Mouse (Mus musculus) ovary, postnatal 36 days (tissue): ENCODE measurements at regions not wholly inside any gene's neighbourhood (a gene's known extent, or its start where the extent isn't known, plus 50 kb on each side); places are given as distances from the start of the nearest gene placed in this dataset.
"Not testable (repeated sequence)": the region's sequence is repeated elsewhere in the genome, so short reads cannot be mapped to it uniquely, and the experiment has no call there.

ENCODE experiments used
- DNase-seq: peaks from one replicate; pipeline ENCODE4 v3.0.0; 2022; ENCODE audit warnings: low spot score, mixed read lengths

DNA sequence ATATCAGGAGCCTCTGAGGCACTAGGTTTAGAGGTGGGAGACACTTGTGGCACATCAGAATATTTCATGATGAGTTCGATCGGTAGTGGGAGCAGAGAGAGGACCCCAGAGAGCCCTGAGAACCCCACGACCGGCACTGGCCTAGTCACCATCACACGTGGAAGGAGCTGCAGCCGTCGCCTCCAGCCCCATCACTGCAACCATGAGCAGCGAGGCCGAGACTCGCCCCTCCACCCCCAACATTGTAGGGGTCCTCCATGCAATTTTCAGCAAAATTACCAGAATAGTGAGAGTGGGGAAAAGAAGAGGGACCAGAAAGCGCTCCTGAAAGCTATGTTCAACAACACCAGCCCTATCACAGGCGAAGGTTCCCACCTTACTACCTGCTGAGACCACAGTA, 297.0 kb downstream of the Edem1 start:
- no peak for DNase-seq

DNA sequence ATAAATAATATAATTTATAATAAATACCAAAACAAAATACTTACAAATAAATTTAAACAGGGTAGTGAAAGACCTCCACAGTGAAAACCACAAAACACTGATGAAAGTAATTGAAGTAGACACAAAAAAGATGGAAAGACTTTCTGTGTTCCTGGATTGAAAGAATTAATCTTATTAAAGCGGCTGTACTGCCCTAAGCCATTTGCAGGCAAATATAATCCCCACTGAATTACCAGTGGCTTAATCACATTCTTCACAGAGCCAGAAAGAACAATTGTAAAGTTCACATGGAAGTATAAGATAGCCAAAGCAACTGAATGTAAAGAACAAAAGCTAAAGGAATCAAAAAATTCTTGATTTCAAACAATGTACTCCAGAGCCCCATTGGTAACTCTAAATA, 298.8 kb downstream of the Edem1 start:
- no peak for DNase-seq

DNA sequence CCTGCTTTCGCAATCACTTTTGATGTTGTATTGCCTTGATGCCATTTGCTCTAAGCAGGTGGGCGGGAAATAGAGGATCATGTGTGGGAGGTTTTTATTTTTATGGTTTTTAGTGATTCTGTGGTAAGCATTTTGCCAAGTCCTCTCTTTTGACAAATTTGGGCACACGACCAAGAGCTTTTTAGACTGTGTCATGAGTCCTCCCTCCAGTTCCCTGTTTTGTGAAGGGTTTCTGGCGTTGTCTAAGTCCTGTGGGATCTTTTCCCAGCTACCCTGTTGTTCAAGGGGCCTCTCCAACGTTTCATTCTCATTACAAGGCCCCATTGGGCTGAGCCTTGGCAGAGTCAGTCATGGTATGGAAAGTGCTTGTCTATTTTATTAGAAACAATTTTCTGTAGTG, 317.7 kb downstream of the Edem1 start:
- no peak for DNase-seq

DNA sequence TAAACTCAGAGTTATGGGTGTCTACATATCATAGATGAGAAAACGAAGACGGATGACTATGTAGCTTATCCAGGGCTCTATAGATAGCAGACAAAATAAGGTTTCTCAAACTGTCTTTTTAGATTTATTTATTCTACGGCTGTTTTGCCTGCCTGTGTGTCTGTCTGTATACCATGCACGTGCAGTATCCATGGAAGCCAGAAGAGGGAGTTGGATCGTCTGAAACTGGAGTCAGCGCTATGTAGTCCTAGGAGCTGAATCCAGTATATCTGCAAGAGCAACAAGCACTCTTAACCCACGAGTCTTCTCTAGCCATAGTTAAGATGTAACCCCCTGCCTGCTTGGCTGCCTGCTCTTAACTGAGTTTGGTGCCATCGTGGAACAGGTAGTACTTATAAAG, 320.6 kb downstream of the Edem1 start:
- DNase-seq = no peak

DNA sequence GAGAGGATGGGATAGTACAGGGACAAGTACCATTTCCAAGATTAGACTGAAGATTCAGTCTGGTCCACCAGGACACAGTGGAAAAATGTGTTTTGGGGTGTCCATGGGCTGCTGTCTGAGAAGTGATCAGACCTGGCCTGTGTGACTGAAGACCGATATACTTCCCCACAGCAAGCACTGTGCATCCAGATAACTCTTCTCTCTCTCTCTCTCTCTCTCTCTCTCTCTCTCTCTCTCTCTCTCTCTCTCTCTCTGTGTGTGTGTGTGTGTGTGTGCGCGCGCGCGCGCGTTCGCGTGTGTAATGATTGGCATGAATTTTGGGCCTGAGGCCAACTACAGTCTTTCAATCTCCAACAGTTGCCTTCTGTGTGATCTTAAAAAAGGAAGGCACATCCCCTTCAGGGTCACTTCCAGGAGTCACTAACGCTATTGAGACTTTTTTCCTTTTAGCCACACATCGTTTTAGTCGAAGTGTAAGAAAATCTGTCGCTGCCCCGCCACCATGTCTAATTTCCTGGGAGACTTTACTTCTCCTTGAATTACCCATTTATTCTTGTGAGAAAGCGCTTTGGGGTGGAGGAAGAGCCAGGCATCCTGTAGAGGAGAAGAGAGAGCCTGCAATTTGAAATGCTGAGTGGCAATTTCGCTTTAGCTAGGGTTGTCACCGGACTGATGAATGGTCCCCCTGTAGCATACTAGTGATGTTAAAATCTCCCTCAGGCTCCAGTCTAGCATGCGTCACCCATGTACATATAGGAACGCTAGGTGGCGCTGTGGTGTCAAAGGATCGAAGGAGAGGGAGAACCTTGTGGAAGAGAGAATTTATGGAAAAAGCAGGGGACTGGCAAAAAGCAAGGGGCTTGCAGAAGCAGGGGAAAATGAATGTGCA, 321.8 kb downstream of the Edem1 start:
- DNase-seq = peak; percentile 42

DNA sequence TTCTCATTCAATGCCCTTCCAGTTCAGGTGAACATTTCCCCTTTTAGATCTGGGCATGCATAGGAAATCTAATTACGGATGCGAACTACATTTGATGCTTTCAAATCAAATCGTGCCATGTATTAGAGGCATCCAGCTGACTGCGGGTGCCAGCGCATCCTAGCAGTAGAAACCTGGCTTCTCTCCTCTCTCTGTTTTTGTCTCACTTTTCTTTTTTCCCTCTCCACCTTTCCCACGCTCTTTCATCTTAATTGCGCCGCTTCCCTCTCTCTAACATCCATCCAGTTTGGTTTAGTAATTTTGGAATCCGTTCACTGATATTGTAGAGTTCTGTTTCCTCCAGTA, 322.4 kb downstream of the Edem1 start:
- DNase-seq = no peak

DNA sequence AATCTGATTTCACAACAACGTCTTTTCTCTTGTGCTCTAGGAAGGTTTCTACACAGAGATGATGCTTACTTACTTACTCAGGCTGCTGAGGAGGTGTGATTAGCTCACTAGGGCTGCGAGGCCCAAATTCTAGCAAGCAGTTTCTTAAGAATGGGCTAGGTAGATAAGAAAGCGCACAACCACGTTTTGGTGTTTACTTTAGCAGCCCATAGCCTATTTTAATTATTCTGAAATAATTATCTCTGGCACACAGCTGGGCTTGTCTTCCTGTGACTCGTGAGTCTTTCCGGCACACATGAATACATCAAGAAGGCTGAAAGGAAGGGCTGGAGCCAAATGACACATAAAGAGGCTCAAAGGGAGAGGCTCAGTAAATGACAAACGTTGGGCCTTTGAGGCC, 325.2 kb downstream of the Edem1 start:
- DNase-seq = no peak

DNA sequence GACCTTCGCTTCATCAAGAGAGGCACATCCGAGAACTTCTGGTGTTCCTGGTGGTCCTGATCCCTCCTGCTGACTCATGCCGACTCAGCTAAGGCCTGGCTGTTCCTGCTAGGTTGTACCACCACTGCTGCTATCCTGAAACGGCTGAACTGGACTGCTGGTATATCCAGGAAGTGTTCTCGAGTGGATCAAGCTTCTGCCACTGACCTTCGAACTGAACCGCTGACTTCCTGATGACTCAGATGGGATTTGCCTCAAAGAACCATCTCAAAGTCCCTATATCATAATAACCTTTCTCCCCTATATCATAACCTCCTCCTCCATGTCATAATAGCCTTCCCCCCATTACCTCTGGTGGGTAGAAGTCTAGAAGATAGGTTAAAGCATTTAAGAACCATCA, 331.1 kb downstream of the Edem1 start:
- no peak for DNase-seq

DNA sequence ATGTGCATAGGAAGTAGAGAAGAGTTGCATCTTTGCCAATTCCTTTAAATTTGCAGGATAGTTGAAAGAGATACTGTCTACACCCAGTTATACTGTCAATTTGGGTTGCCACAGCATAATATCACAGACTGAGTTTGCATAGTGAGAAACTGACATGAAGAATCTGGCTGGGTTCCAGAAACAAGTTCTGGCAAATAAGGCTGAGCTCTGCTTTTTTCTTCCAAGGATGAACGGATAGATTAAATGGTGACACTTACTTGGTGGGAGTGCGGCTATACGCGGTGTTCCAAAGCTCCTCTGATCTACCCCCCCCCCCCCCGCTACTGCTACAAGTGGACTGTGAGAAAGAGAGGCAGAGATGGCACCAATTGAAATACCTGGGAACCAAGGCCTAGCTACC, 339.0 kb downstream of the Edem1 start:
- no peak for DNase-seq

DNA sequence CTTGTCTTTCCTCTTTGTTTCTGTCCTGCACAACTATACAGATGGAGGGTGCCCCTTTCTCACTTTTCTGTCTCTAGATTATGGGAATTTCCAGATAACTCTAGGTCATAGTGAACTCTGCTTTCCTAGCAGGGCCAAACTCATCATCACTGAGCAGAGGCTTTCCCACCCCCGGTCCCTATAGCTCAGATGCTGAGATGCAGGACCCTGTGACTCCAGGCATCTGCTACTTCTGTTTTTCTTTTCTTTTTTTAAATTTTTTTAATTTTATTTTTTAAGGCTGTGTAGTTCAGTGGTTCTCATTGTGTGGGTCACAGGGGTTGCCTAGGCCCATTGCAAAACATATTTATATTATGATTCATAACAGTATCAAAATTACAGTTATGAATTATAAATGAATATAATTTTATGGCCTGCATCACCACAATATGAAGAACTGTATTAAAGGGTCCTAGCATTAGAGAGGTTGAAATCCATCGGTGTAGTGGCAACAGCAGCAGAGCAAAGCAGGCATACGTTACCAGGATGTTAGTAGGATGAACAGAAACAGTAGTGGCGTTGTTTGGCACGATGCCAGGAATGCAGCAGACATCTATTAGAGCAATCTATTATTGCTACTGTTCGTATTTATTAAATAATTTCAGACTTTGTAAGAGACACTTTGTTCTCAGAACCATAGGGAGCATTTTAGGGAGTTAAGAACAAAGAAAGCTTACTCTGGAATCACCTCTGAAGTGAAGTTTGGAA, 343.8 kb downstream of the Edem1 start:
- no peak for DNase-seq

DNA sequence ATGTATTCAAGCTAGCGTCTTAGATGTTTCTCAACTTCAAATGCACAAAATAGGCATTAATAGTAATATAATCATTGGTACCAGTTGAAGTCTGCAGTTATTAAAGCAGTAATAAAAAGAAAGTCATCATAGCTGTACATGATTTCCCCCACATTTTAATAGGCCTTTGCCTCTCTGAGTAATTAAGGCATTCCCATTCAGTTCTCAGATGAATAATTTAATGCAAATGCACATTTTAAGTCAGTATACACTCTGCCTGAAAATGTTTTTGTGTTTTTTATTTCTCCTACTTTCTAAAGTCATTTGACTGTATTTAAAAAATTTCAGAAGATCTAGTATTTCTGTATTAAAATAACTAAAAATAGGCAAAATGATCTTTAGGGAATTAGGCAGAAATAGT, 344.6 kb downstream of the Edem1 start:
- no peak for DNase-seq

DNA sequence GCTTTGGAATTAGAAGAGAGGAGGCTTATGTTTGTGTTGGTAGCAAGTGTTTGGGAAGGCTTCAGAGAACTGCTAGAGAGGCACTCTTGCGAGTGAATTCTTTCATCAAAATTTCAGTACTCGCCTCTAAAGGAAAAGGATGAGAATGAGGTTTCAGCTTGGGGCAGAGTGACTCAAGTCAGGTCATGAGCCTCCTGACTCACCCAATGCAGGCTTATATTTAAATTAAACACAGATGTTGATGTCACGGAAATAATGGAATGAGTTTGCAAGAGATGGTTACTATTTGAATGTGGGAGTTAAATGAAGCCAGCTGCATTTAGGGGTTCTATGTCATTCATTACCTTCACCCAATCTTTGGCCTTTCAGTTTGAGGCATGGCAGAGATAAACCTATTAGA, 348.4 kb downstream of the Edem1 start:
- DNase-seq = no peak

DNA sequence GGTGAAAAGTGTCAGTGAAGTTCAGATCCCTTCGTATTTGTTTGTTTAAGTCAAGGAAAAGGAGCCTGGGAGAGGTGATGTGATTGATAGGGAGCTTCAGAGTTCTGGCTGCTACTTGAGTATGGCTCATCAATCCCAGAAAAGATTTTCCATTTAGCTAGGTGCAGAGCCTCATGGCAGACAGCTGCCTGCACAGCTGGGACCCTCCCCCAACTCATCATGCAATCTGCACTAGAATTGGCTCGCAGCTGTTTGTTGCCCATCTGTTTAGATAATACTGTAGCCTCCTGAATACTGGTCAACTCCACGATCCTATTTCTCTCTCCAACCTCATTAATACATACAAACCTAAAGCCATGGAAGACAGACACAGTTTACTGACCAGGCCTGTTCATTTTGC, 354.4 kb downstream of the Edem1 start:
- no peak for DNase-seq

DNA sequence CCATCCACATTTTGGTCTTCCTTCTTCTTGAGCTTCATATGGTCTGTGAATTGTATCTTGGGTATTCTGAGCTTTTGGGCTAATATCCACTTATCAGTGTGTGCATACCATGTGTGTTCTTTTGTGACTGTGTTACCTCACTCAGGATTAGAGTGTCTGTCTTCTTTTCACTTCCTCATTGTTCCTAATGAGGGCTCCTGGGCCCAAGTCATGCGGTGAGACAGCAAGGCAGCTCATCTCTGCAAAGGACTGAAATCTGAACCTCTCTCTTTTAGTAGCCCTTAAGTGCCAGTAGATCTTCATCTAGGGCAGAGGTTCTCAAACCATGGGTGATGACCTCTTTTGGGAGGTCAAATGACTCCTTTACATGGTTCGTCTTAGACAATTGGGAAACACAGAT, 364.6 kb downstream of the Edem1 start:
- not testable (repeated sequence) for DNase-seq

DNA sequence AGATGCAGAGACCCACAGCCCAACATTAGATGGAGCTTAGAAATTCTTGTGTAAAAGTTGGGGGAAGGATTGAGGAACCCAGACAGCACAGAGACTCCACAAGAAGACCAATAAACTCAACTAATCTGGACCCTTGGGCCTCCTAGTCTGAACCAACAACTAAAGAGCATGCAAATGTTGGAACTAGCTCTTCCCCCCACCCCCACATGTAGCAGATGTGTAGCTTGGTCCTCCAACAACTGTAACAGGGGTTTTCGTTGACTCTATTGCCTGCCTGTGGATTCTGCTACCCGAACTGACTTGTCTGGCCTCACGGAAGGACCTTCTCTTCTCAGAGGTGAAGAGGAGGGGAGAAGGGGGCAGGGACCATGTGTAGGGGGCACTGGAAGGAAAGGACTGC, 365.2 kb downstream of the Edem1 start:
- DNase-seq = no peak

DNA sequence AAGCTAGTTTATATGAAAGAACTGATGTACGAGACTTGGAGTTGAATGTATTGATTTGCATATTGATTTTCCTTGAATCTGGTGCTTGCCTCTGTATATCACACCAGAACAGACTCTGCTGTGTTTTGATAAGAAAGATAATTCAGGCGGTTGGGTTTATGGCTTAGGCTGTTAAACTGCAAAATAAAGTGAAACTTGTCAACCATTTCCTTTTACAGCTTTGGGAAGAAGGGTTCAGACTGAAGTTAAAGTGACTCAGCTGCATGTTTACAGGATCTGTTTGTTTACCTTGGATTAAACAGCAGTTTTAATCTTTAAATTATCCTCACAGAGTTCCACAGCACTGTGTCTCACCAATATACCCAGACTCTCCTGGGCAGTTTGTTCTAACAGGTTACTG, 381.3 kb downstream of the Edem1 start:
- no peak for DNase-seq

DNA sequence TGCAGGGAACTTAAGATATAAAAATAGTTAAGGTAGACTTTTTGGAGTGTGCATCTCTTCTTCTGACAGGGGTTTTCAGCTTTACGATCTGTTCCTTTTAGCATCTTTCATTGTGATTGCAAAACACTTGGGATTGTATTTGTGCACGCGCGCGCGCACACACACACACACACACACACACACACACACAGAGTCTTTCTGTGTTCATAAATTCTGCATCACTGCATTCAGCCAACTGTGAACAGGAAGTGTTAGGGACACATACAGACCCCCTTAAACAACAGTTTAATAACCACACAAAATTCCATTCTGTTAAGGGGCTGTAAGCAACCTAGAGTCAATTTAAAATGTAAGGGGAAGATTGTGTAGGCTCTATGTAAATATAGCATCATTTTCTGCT, 401.9 kb downstream of the Edem1 start:
- no peak for DNase-seq

DNA sequence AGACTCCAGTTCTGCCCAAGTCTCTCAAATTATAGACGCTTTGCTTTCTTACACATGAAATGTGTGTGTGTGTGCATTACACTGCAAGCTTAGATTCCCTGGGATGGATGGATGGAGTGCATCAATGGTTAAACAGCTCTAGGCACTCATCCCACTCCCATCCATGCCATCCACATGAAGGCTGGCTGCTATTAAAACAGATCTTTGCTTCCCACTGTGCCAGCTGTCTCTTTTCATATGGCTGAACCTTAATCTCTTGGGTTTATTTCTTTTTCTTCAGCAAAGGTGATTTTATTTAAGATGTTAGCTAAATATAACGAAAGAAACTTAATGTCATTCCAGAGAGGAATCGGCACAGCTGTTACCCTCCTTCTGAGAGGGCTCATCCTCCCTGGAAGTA, 405.0 kb downstream of the Edem1 start:
- no peak for DNase-seq

DNA sequence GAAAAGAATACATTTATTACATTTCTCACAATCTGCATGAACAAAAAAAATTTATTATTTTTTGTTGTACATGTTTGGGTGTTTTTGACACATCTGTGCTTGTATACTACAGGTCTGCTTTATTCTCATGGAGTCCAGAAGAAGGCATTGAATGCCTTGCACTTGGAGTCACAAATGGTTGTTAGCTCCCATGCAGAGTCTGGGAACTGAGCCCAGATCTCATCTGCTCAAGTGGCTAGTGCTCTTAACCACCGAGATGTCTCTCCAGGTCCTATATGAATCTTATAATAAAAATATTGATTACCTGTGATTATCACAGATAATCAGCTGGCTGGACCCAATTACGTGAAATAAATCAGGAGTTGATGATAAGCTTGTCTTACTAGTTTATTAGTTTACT, 417.2 kb downstream of the Edem1 start:
- no peak for DNase-seq

DNA sequence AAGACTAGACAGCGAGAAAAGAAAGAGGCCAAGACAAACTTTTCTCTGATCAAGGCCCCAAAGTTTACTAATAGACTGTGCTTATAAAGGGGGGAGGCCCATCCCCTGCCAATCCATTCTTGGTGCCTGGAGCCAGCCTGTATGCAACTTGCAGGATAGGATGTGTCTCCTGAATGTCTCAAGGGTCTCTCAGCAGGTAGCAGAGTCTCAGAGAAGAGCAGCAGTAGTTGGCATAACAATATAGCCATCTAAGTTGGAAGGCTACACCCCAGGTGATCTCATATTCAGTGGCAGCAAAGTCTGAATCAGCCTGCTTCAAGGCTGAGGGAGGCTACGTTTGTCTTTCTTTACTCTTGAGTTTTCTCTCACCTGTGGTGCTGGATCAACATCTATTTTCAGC, 418.1 kb downstream of the Edem1 start:
- DNase-seq = not testable (repeated sequence)
